16 mouse cellular contexts compared by ENCODE assay signal in genomic region chr7:113920056-113920455, GRCm38 (mm10).
A peak's percentile ranks its signal among the peaks of the same experiment; 100 is the strongest.
DNase-seq lines count a peak whose midpoint lies in the region; ATAC-seq lines count a peak whose summit lies in the region.
"Had no signal": no experiment of that assay in that cellular context is flagged by ENCODE, and none has a peak within 500 bp of the region (broad histone marks: within the 10 kb centered on the region; RNA-seq: fewer than 3 reads in every experiment).

No protein-coding gene starts in this region.

- ATAC-seq in frontal cortex, adult (ENCODE audit: low TSS enrichment) = peak; percentile 76
- ATAC-seq: forebrain, embryonic 14.5 days; liver, embryonic 12.5 days; midbrain, embryonic 16.5 days had no signal

- no peak for DNase-seq in frontal cortex, postnatal 14 days (ENCODE audit: low spot score in 2 of 2)
- DNase-seq in left cerebral cortex, postnatal 36 days (ENCODE audit: low spot score in 2 of 2) = peak; percentile 17 to 23
- no peak for DNase-seq in left cerebral cortex, postnatal 10 days (ENCODE audit: extremely low spot score in 1 of 2, low spot score in 2 of 2)
- DNase-seq in cerebellum, postnatal 25 days = peak; percentile 41 to 53
- DNase-seq in right cerebral cortex, postnatal 10 days (ENCODE audit: low spot score in 2 of 2) = peak; percentile 59 to 64
- DNase-seq in adrenal gland, adult 18-20 months (ENCODE audit: low spot score in 2 of 2) = no peak
- no peak for DNase-seq in ovary, postnatal 10 days (ENCODE audit: low spot score)
- DNase-seq: embryo, embryonic 11 days; heart, postnatal 4 days; kidney, adult 11 months; kidney, postnatal 25 days; thymus, adult 2 months had no signal

- intact Hi-C loops in left cerebral cortex, postnatal 36 days (cut with DNase I) = no loop called here
- intact Hi-C loops in left cerebral cortex, postnatal 10 days (cut with DNase I) = no loop called here

Comparison
In these comparisons a context has a peak if more than half of its experiments do, and no peak if none do; other contexts are left out.
1. DNase-seq: peak in left cerebral cortex, postnatal 36 days (2 of 2), cerebellum, postnatal 25 days (2 of 2) and right cerebral cortex, postnatal 10 days (2 of 2); none in frontal cortex, postnatal 14 days (0 of 2), left cerebral cortex, postnatal 10 days (0 of 2), adrenal gland, adult 18-20 months (0 of 2) and ovary, postnatal 10 days (single experiment).